Mouse (Mus musculus): Measurements from ENCODE around the gene 3110082I17Rik. TPM values are rescaled to one million over a fixed set of nuclear protein-coding genes. Genes with fewer than 3 reads are reported as not detected.

3110082I17Rik gene
- total and polyA plus RNA-seq, 3 experiments: 41.2 to 100.0 (median 46.9) TPM

DNA sequence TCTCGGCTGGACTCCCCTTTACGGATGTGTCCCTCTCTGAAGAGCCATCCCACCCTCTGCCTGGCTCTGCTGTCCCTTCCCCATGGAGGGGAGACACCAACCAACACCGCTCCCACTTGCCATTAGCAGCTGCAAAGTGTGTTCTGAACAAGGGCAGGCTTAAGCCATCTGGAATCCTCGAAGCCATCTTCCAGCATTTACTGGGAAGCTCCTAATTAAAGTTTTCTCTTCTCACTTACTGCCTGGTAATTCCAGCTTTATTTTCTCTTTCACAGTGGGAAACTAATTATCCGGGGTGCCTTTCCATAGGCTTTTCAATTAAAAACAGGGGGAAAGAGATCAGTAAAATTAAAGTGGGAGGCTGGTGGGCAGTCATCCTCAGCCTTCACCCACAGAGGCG lies 28.0 kb downstream of the 3110082I17Rik start:
- Histone ChIP-seq H3K9me3 (replicated peaks; ENCODE audit: low read length) (no peaks in the 10 kb centered on the region), H3K79me2 (replicated peaks; ENCODE audit: control insufficient read depth, extremely low read depth, insufficient read depth, poor library complexity, severe bottlenecking) (no peaks in the 10 kb centered on the region), H3K4me1 (ENCODE audit: control insufficient read depth in 1 of 2, insufficient read depth in 2 of 2) (peaks cover 0 to 10% of the 10 kb centered on the region in 2 experiments; a peak in 2 of 4 replicates), H3K36me3 (replicated peaks in 1 of 2; ENCODE audit: control insufficient read depth in 1 of 2, insufficient read depth in 1 of 2, low read length in 1 of 2) (peaks cover 0 to 74% of the 10 kb centered on the region in 2 experiments), H3K4me2 (ENCODE audit: insufficient read depth, low read depth, poor library complexity, severe bottlenecking) (no peak overlapping the region), H3K27ac (ENCODE audit: insufficient read depth, low read depth) (no peak overlapping the region), H3K27me3 (replicated peaks) (no peaks in the 10 kb centered on the region), H3K4me3 (replicated peaks in 1 of 3; ENCODE audit: low read depth in 2 of 3, low read length in 2 of 3, poor library complexity in 1 of 3) (no peak overlapping the region), H3K9ac (ENCODE audit: insufficient read depth, low read depth) (no peak overlapping the region)
- dilution Hi-C loops (cut with MboI; ENCODE audit: extremely low pct_ligation_motif_present, extremely low pct_unique_long_range_greater_than_20kb, low sequenced_read_pairs) (no loop called here), in situ Hi-C loops (cut with MboI; ENCODE audit: low pct_ligation_motif_present, low pct_unique_long_range_greater_than_20kb, low sequenced_read_pairs) (no loop called here)
- no peak for TF ChIP-seq CTCF (conservative IDR thresholded peaks at IDR 0.05 in 1 of 2, IDR thresholded peaks at IDR 0.05 in 1 of 2; ENCODE audit: low read depth in 2 of 2, low read length in 2 of 2)
- no peak for DNase-seq (ENCODE audit: extremely low read depth)

- Histone ChIP-seq H3K4me2 (ENCODE audit: insufficient read depth, low read depth, poor library complexity, severe bottlenecking) (no peak overlapping the region), H3K27me3 (replicated peaks) (no peaks in the 10 kb centered on the region), H3K79me2 (replicated peaks; ENCODE audit: control insufficient read depth, extremely low read depth, insufficient read depth, poor library complexity, severe bottlenecking) (no peaks in the 10 kb centered on the region), H3K27ac (ENCODE audit: insufficient read depth, low read depth) (no peak overlapping the region), H3K9me3 (replicated peaks; ENCODE audit: low read length) (no peaks in the 10 kb centered on the region), H3K4me1 (ENCODE audit: control insufficient read depth in 1 of 2, insufficient read depth in 2 of 2) (peaks cover 0 to 15% of the 10 kb centered on the region in 2 experiments; a peak in 3 of 4 replicates), H3K36me3 (replicated peaks in 1 of 2; ENCODE audit: control insufficient read depth in 1 of 2, insufficient read depth in 1 of 2, low read length in 1 of 2) (peaks cover 0 to 82% of the 10 kb centered on the region in 2 experiments), H3K4me3 (replicated peaks in 1 of 3; ENCODE audit: low read depth in 2 of 3, low read length in 2 of 3, poor library complexity in 1 of 3) (no peak overlapping the region), H3K9ac (ENCODE audit: insufficient read depth, low read depth) (no peak overlapping the region)
- dilution Hi-C loops (cut with MboI; ENCODE audit: extremely low pct_ligation_motif_present, extremely low pct_unique_long_range_greater_than_20kb, low sequenced_read_pairs) (no loop called here), in situ Hi-C loops (cut with MboI; ENCODE audit: low pct_ligation_motif_present, low pct_unique_long_range_greater_than_20kb, low sequenced_read_pairs) (no loop called here)
- no peak for TF ChIP-seq IRF4 (IDR thresholded peaks at IDR 0.05; ENCODE audit: low read depth, low read length)
- TF ChIP-seq SMC3 (IDR thresholded peaks at IDR 0.05; ENCODE audit: low read depth, low read length): no peak
- TF ChIP-seq CHD2 (IDR thresholded peaks at IDR 0.05; ENCODE audit: low read length): no peak
- no peak for TF ChIP-seq MAZ (IDR thresholded peaks at IDR 0.05; ENCODE audit: low read depth, low read length)
- TF ChIP-seq USF2 (conservative IDR thresholded peaks at IDR 0.05; ENCODE audit: low read depth, low read length): no peak
- TF ChIP-seq USF1 (IDR thresholded peaks at IDR 0.05; ENCODE audit: low read depth, low read length): no peak
- no peak for TF ChIP-seq ETS1 (conservative IDR thresholded peaks at IDR 0.05; ENCODE audit: low read depth, low read length)
- no peak for TF ChIP-seq ZKSCAN1 (IDR thresholded peaks at IDR 0.05; ENCODE audit: borderline replicate concordance, low read depth, low read length)
- TF ChIP-seq ZMIZ1 (IDR thresholded peaks at IDR 0.05; ENCODE audit: low read depth, low read length): no peak
- TF ChIP-seq ELF1 (IDR thresholded peaks at IDR 0.05; ENCODE audit: low read depth, low read length): no peak
- TF ChIP-seq POLR2AphosphoS2 (IDR thresholded peaks at IDR 0.05; ENCODE audit: low read depth, low read length): no peak
- TF ChIP-seq JUN (IDR thresholded peaks at IDR 0.05; ENCODE audit: insufficient read depth, low read depth, low read length): no peak
- no peak for TF ChIP-seq ZC3H11A (IDR thresholded peaks at IDR 0.05; ENCODE audit: low read depth, low read length)
- no peak for DNase-seq (ENCODE audit: extremely low read depth)
Measured at GRCm38 (mm10) chr5:139429818-139430341, 30.4 kb downstream of the 3110082I17Rik start.

Measured in CH12.LX (cell line).